Mouse (Mus musculus) MEL (cell line): ENCODE data around the gene Gfod1. TPM values are rescaled to one million over a fixed set of nuclear protein-coding genes. Genes with fewer than 3 reads are reported as not detected.

Source experiments
- DNase-seq: peaks from one replicate; pipeline ENCODE4 v3.0.0; 2011; ENCODE audit warnings: low read depth, low spot score
- H3K27ac ChIP-seq: 2 replicates; pipeline ENCODE4 v1.5.1; 2012; ENCODE audit warnings: low read depth, mild to moderate bottlenecking, control low read depth, low read length, moderate library complexity; ENCODE audit not compliant: control insufficient read depth
- H3K27me3 ChIP-seq, 2 experiments: fragments of 150-350 bp in 1 of 2; sonication (generic) in 1 of 2; 2 replicates each; pipeline ENCODE4 v1.6.1; 2012; ENCODE audit warnings: low read length in 2 of 2, mild to moderate bottlenecking in 2 of 2, improper control_type of control experiment in 1 of 2, moderate library complexity in 1 of 2; ENCODE audit not compliant: insufficient read depth in 2 of 2, control insufficient read depth in 1 of 2
- H3K36me3 ChIP-seq, 2 experiments: 2 replicates each; pipeline ENCODE4 v1.6.1; 2012 to 2014; ENCODE audit warnings: low read length in 2 of 2, improper control_type of control experiment in 1 of 2, inconsistent platforms in 1 of 2, mild to moderate bottlenecking in 1 of 2; ENCODE audit not compliant: insufficient read depth in 2 of 2, control insufficient read depth in 1 of 2
- H3K4me1 ChIP-seq, 2 experiments: fragments of 150-350 bp in 1 of 2; sonication (generic) in 1 of 2; 2 replicates each; pipeline ENCODE4 v1.6.1; 2012; ENCODE audit warnings: low read length in 2 of 2, improper control_type of control experiment in 1 of 2, mild to moderate bottlenecking in 1 of 2; ENCODE audit not compliant: insufficient read depth in 2 of 2, control insufficient read depth in 1 of 2
- H3K4me3 ChIP-seq, 2 experiments: fragments of 150-350 bp in 1 of 2; sonication (generic) in 1 of 2; 2 replicates each; pipeline ENCODE4 v1.5.1; 2012; ENCODE audit warnings: low read depth in 2 of 2, low read length in 2 of 2, mild to moderate bottlenecking in 2 of 2, moderate library complexity in 2 of 2, control low read depth in 1 of 2, improper control_type of control experiment in 1 of 2; ENCODE audit not compliant: control insufficient read depth in 1 of 2, insufficient read depth in 1 of 2
- H3K79me2 ChIP-seq: 2 replicates; pipeline ENCODE4 v1.6.1; 2012; ENCODE audit warnings: mild to moderate bottlenecking, low read length, moderate library complexity; ENCODE audit not compliant: control insufficient read depth, poor library complexity, insufficient read depth
- H3K9ac ChIP-seq: 2 replicates; pipeline ENCODE4 v1.6.1; 2012; ENCODE audit warnings: low read depth, mild to moderate bottlenecking, control low read depth, low read length, moderate library complexity; ENCODE audit not compliant: control insufficient read depth, poor library complexity, severe bottlenecking
- H3K9me3 ChIP-seq: fragments of 150-350 bp; sonication (generic); replicated peaks from 2 replicates; pipeline ENCODE4 v1.6.1; 2012; ENCODE audit warnings: mild to moderate bottlenecking, low read length, improper control_type of control experiment, moderate library complexity; ENCODE audit not compliant: insufficient read depth
- BHLHE40 ChIP-seq: IDR thresholded peaks from 2 replicates; pipeline ENCODE4 v1.6.1; 2012; ENCODE audit warnings: low read depth, mild to moderate bottlenecking, inconsistent platforms, low read length, improper control_type of control experiment, borderline replicate concordance
- CHD2 ChIP-seq: IDR thresholded peaks from 2 replicates; pipeline ENCODE4 v1.6.1; 2011; ENCODE audit warnings: low read length, improper control_type of control experiment
- E2F4 ChIP-seq: IDR thresholded peaks from 2 replicates; pipeline ENCODE4 v1.6.1; 2011; ENCODE audit warnings: low read depth, low read length, improper control_type of control experiment, borderline replicate concordance
- ELF1 ChIP-seq: IDR thresholded peaks from 2 replicates; pipeline ENCODE4 v1.6.1; 2014; ENCODE audit warnings: low read depth, mild to moderate bottlenecking, inconsistent platforms, low read length, improper control_type of control experiment, moderate library complexity
- EP300 ChIP-seq, 2 experiments: IDR thresholded peaks; 2 replicates each; pipeline ENCODE4 v1.6.1; 2011; ENCODE audit warnings: improper control_type of control experiment in 2 of 2, low read length in 2 of 2, low read depth in 1 of 2, mild to moderate bottlenecking in 1 of 2
- GATA1 ChIP-seq: IDR thresholded peaks from 2 replicates; pipeline ENCODE4 v1.6.1; 2011; ENCODE audit warnings: low read depth, low read length, improper control_type of control experiment
- HCFC1 ChIP-seq: IDR thresholded peaks from 2 replicates; pipeline ENCODE4 v1.6.1; 2012; ENCODE audit warnings: low read depth, mild to moderate bottlenecking, inconsistent platforms, low read length, improper control_type of control experiment, moderate library complexity
- KAT2A ChIP-seq: conservative IDR thresholded peaks from 2 replicates; pipeline ENCODE4 v1.6.1; 2012; ENCODE audit warnings: low read depth, low read length, improper control_type of control experiment, inconsistent platforms
- MAFK ChIP-seq: IDR thresholded peaks from 2 replicates; pipeline ENCODE4 v1.6.1; 2011; ENCODE audit warnings: low read depth, mild to moderate bottlenecking, low read length, improper control_type of control experiment, borderline replicate concordance
- MYC ChIP-seq: IDR thresholded peaks from 2 replicates; pipeline ENCODE4 v1.6.1; 2011; ENCODE audit warnings: low read depth, mild to moderate bottlenecking, low read length, improper control_type of control experiment, moderate library complexity
- NELFE ChIP-seq: IDR thresholded peaks from 2 replicates; pipeline ENCODE4 v1.6.1; 2011; ENCODE audit warnings: low read depth, low read length, improper control_type of control experiment
- POLR2AphosphoS2 ChIP-seq: IDR thresholded peaks from 2 replicates; pipeline ENCODE4 v1.6.1; 2011; ENCODE audit warnings: low read length, improper control_type of control experiment
- RAD21 ChIP-seq: IDR thresholded peaks from 2 replicates; pipeline ENCODE4 v1.6.1; 2011; ENCODE audit warnings: mild to moderate bottlenecking, low read depth, low read length, improper control_type of control experiment
- RCOR1 ChIP-seq: IDR thresholded peaks from 2 replicates; pipeline ENCODE4 v1.6.1; 2012; ENCODE audit warnings: low read depth, mild to moderate bottlenecking, inconsistent platforms, low read length, improper control_type of control experiment
- SIN3A ChIP-seq: IDR thresholded peaks from 2 replicates; pipeline ENCODE4 v1.6.1; 2012; ENCODE audit warnings: low read length, improper control_type of control experiment, inconsistent platforms
- SMC3 ChIP-seq: IDR thresholded peaks from 2 replicates; pipeline ENCODE4 v1.6.1; 2011; ENCODE audit warnings: low read depth, low read length, improper control_type of control experiment
- TAL1 ChIP-seq: IDR thresholded peaks from 2 replicates; pipeline ENCODE4 v1.6.1; 2012; ENCODE audit warnings: mild to moderate bottlenecking, inconsistent platforms, low read length, moderate library complexity, mixed read lengths
- TBP ChIP-seq: IDR thresholded peaks from 2 replicates; pipeline ENCODE4 v1.8.0; 2011; ENCODE audit warnings: low read depth, low read length, improper control_type of control experiment
- TCF12 ChIP-seq: IDR thresholded peaks from 2 replicates; pipeline ENCODE4 v1.6.1; 2014; ENCODE audit warnings: low read depth, mild to moderate bottlenecking, inconsistent platforms, low read length, improper control_type of control experiment, moderate library complexity
- USF2 ChIP-seq, 2 experiments: IDR thresholded peaks; 2 replicates each; pipeline ENCODE4 v1.6.1; 2011 to 2012; ENCODE audit warnings: improper control_type of control experiment in 2 of 2, low read length in 2 of 2, borderline replicate concordance in 1 of 2, inconsistent platforms in 1 of 2, low read depth in 1 of 2, mild to moderate bottlenecking in 1 of 2; ENCODE audit not compliant: insufficient read depth in 1 of 2
- ZKSCAN1 ChIP-seq: IDR thresholded peaks from 2 replicates; pipeline ENCODE4 v1.6.1; 2012; ENCODE audit warnings: low read depth, mild to moderate bottlenecking, inconsistent platforms, low read length, improper control_type of control experiment, moderate library complexity
- ZNF384 ChIP-seq: IDR thresholded peaks from 2 replicates; pipeline ENCODE4 v1.6.1; 2012; ENCODE audit warnings: low read depth, mild to moderate bottlenecking, inconsistent platforms, low read length, improper control_type of control experiment
- polyA plus RNA-seq, 2 experiments: library from polyadenylated mRNA; stranded (reverse) in 1 of 2; unstranded in 1 of 2; fragments of >175 nt in 1 of 2; fragments of >200 nt in 1 of 2; gene quantifications; 2 replicates each; pipeline versions ENCODE4 v1.2.1 to v1.2.4; 2012; ENCODE audit warnings: low replicate concordance in 2 of 2, low read depth in 1 of 2; ENCODE audit not compliant: insufficient read length in 2 of 2, insufficient read depth in 1 of 2, missing spikeins in 1 of 2
- total RNA-seq: library from RNA; depleted of rRNA; stranded (reverse); fragments of 300-350 nt; gene quantifications from 2 replicates; pipeline ENCODE4 v1.2.3, GENCODE M21; 2012

Gfod1 gene
- total and polyA plus RNA-seq, 3 experiments: 0.27 to 0.93 TPM; not detected in 1

DNA sequence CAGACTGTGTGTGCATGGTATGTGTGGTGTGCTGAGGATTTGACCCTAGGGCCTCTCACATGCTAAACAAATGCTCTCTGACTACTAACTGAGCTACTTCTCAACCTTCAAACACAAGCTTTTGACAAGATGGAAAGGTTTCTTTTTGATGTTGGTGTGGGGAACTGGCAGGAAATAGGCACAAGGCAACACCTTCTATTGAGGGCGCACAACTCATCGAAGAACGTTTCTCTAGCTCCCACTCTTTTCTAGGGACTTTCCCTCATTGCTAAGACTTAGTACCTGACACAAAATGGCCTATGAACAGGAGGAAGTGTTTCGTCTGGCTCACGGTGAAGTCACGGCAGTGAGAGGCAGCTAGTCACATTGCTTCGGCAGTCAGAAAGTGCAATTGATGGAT is 126.7 kb downstream of the Gfod1 start:
- no peaks in the 10 kb centered on the region for H3K79me2 ChIP-seq
- H3K4me3 ChIP-seq: no peak overlapping the region
- no peak overlapping the region for H3K27ac ChIP-seq
- peaks cover 0 to 11% of the 10 kb centered on the region in 2 experiments; a peak in 1 of 4 replicates for H3K4me1 ChIP-seq
- no peak overlapping the region for H3K9ac ChIP-seq
- no peaks in the 10 kb centered on the region; a peak in 1 of 4 replicates for H3K36me3 ChIP-seq
- no peak for DNase-seq
- TF ChIP-seq RAD21: no peak
- TF ChIP-seq TCF12: no peak
- no peak for TF ChIP-seq NELFE
- TF ChIP-seq CHD2: no peak
- no peak for TF ChIP-seq TBP
- TF ChIP-seq EP300 (IDR thresholded peaks at IDR 0.05; ENCODE audit: low read depth in 1 of 2, low read length in 2 of 2): no peak
- TF ChIP-seq POLR2AphosphoS2: no peak
- TF ChIP-seq MAFK: no peak
- no peak for TF ChIP-seq ZNF384
- no peak for TF ChIP-seq KAT2A
- TF ChIP-seq USF2 (IDR thresholded peaks at IDR 0.05; ENCODE audit: borderline replicate concordance in 1 of 2, insufficient read depth in 1 of 2, low read depth in 1 of 2, low read length in 2 of 2): no peak
- no peak for TF ChIP-seq BHLHE40
- TF ChIP-seq ZKSCAN1: no peak
- H3K27me3 ChIP-seq: no peaks in the 10 kb centered on the region; a peak in 2 of 4 replicates
- H3K9me3 ChIP-seq: no peaks in the 10 kb centered on the region

DNA sequence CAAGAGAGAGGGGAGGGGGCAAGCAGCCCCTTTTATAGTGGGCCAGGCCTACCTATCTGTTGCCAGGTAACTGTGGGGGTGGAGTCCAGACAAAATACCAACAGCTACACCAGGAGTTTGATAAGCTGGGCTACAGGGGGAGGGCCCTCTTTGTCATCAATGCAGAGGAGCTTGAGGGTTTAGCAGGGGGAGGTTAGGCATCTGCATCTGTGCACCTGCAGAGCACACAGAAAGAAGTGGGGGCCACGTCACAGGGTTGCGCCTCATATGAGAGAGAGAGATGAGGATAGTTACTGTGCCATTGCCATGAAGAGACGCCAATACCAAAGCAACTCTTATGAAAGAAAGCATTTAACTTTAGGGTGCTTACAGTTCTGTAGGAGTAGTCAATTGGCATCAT is 127.3 kb downstream of the Gfod1 start:
- no peak for DNase-seq
- H3K4me3 ChIP-seq: no peak overlapping the region
- H3K36me3 ChIP-seq: no peaks in the 10 kb centered on the region; a peak in 1 of 4 replicates
- H3K9ac ChIP-seq: no peak overlapping the region
- H3K27ac ChIP-seq: no peak overlapping the region
- H3K79me2 ChIP-seq: no peaks in the 10 kb centered on the region
- no peak for TF ChIP-seq ELF1
- no peak for TF ChIP-seq SMC3
- no peak for TF ChIP-seq E2F4
- no peak for TF ChIP-seq CHD2
- TF ChIP-seq NELFE: no peak
- no peak for TF ChIP-seq MYC
- TF ChIP-seq SIN3A: no peak
- TF ChIP-seq ZNF384: no peak
- TF ChIP-seq GATA1: no peak
- no peak for TF ChIP-seq TAL1
- no peak for TF ChIP-seq MAFK
- no peak for TF ChIP-seq POLR2AphosphoS2
- no peak for TF ChIP-seq EP300 (IDR thresholded peaks at IDR 0.05; ENCODE audit: low read depth in 1 of 2, low read length in 2 of 2)
- TF ChIP-seq RCOR1: no peak
- TF ChIP-seq HCFC1: no peak
- TF ChIP-seq, all 39 proteins: peak for 0
- Histone ChIP-seq H3K9me3 (no peaks in the 10 kb centered on the region), H3K27me3 (no peaks in the 10 kb centered on the region; a peak in 2 of 4 replicates), H3K4me1 (peaks cover 0 to 10% of the 10 kb centered on the region in 2 experiments; a peak in 1 of 4 replicates)
